Mouse (Mus musculus) heart, embryonic 10.5 days (tissue): ENCODE measurements around the gene 1700003E16Rik. TPM values are rescaled to one million over a fixed set of nuclear protein-coding genes. Genes with fewer than 3 reads are reported as not detected.

Experiments used
- DNase-seq: peaks from one replicate; pipeline ENCODE4 v3.0.0-alpha.2; 2017; ENCODE audit warnings: low spot score
- H3K27ac ChIP-seq: fragments of 300-500 bp; sonication (generic); 2 replicates; pipeline ENCODE4 v1.5.1; 2016; ENCODE audit warnings: mild to moderate bottlenecking
- H3K27me3 ChIP-seq: fragments of 300-500 bp; sonication (generic); 2 replicates; pipeline ENCODE4 v1.6.1; 2016; ENCODE audit warnings: mild to moderate bottlenecking; ENCODE audit not compliant: poor library complexity, insufficient read depth, severe bottlenecking
- H3K36me3 ChIP-seq: fragments of 300-500 bp; sonication (generic); 2 replicates; pipeline ENCODE4 v1.6.1; 2016; ENCODE audit warnings: mild to moderate bottlenecking, moderate library complexity
- H3K4me1 ChIP-seq: fragments of 300-500 bp; sonication (generic); 2 replicates; pipeline ENCODE4 v1.6.1; 2016; ENCODE audit warnings: mild to moderate bottlenecking
- H3K4me3 ChIP-seq: fragments of 300-500 bp; sonication (generic); 2 replicates; pipeline ENCODE4 v1.5.1; 2016; ENCODE audit warnings: mild to moderate bottlenecking, moderate library complexity
- H3K9me3 ChIP-seq: fragments of 300-500 bp; sonication (generic); 2 replicates; pipeline ENCODE4 v1.6.1; 2016; ENCODE audit warnings: mild to moderate bottlenecking, moderate library complexity
- WGBS: fragments of 180-500 bp; shearing (Covaris S2); methylation state at CpG from one replicate; pipeline ENCODE4 v1.1.7; 2016; 5-methylcytosine and 5-hydroxymethylcytosine counted together
- polyA plus RNA-seq: library from polyadenylated mRNA; unstranded; fragments of >200 nt; fragmentation: Nextera tagmentation; extraction: Ambion mirVana; gene quantifications from 2 replicates; pipeline ENCODE4 v1.2.1, GENCODE M21; 2016

1700003E16Rik gene
- 0.23 and 0.50 TPM in 2 replicates for polyA plus RNA-seq

DNA sequence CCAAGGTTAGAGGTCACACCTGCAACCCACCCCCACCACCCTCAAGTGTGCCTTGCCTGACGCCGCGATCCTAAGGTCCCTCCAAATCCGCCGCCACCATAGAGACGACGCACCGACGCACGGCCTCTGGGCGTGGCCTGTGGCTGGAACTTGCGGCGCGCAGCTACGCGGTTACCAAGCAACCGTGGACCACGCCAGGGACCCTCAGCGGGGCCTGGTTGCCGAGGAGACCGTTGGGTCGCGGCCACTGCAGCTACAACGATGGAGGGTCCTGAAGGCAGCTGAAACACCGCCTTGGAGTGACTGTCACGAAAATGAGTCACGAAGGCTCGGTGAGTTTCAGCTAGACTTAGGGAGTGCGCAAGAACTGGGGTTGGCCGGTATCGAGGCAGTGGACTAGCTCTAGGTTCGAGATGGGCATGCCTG, at the start of gene 1700003E16Rik, which contains the start of gene Wdr54:
Gene 1700003E16Rik (plus strand): TSS at position 146 of the 426 bp plus-strand sequence.
Gene Wdr54 (minus strand): TSS at position 139 of the 426 bp plus-strand sequence.
- Histone ChIP-seq H3K4me1 (peaks cover 27% of the 10 kb centered on the region), H3K4me3 (peak within 1 kb of the TSS; percentile 68), H3K9me3 (no peaks in the 10 kb centered on the region), H3K27ac (peak within 1 kb of the TSS; percentile 65), H3K27me3 (peaks cover 39% of the 10 kb centered on the region), H3K36me3 (peaks cover 12% of the 10 kb centered on the region; the same call in 1 of the 2 replicates)
- 2% methylated on average over 32 of the region's 32 CpGs for WGBS
- DNase-seq = peak; percentile 93

DNA sequence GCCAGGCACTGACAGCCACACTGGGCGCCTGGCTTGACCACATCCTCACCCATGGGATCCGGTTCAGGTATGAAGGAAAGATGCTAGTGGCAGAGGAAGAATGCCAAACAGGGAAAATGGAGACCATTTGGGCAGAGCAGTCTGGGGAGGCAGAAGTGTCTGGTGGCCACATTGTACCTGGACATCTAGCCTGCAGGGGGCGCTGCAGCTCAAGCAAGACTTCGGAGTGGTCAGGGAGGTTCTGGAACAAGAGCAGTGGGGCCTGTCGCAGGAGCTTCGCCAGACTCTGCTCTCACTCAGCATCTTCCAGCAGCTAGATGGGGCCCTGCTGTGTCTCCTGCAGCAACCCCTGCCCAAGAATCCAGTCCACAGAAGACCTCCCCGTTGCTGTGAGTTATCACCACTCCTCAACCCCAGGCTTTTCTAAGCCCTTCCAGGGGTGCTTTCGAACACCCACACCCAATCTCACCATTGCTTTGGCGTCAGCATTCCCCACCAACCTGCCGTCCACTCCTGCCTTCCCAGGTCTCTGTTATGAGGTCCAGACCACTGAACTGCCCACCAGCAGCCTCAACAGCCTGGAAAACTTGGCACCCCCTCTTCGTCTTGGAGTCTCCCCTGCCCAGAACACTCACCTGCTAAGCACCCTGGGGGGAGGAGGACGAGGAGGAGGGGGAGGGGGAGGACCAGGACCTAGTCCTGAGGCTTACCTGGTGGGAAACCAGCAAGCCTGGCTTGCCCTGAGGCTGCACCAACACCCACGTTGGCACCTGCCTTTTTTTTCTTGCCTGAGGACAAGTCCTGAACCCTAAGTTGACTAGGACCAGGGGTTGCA, 48.4 kb upstream of the 1700003E16Rik start:
- H3K9me3 ChIP-seq = no peaks in the 10 kb centered on the region
- 32% methylated on average over 13 of the region's 13 CpGs for WGBS
- peaks cover 20% of the 10 kb centered on the region for H3K36me3 ChIP-seq
- peak overlapping the region; percentile 97 for H3K4me3 ChIP-seq
- peaks cover 9% of the 10 kb centered on the region; the same call in 1 of the 2 replicates for H3K27me3 ChIP-seq
- peaks cover 29% of the 10 kb centered on the region for H3K4me1 ChIP-seq
- peak; percentile 93 for DNase-seq
- H3K27ac ChIP-seq = peak overlapping the region; percentile 98

DNA sequence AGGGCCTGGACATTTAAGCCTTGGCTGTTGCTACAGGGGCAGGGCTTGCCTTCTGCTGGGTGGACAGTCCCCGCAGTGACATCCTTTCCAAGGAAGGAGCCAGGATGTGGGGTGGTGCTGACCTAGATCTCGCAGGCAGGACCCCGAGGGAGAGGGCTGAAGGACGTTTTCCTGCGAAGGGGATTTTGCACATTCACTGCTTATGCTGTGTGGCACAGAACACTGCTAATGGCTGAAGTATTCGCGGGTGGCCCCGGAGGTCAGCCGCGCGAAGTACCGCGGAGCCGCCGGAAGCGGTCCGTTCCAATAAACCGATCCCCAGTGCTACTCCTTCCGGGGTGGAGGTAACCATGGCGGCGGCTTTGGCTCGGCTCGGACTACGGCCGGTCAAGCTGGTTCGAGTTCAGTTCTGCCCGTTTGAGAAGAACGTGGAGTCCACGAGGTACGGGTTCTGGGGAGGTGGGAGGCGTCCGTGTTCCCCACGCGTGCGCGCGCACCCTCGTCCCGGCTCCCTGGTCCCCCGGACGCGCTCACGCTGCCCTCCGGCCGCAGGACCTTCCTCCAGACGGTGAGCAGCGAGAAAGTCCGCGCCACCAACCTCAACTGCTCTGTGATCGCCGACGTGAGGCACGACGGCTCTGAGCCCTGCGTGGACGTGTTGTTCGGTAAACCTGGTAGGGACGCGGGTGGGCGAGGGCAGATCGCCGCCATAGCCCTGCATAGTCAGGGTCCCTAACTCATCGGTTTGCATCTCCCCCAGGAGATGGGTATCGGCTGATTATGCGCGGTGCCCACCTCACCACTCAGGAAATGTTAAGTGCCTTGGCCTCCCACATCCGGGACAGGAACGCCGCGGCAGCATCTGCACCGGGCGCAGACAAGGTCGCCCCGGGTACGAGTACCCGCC, 47.2 kb upstream of the 1700003E16Rik start, which contains the start of gene Mrpl53:
Gene Mrpl53 (plus strand): TSS at position 279 of the 907 bp plus-strand sequence.
- Histone ChIP-seq H3K27ac (peak within 1 kb of the TSS; percentile 98), H3K36me3 (peaks cover 20% of the 10 kb centered on the region), H3K4me1 (peaks cover 21% of the 10 kb centered on the region), H3K27me3 (no peaks in the 10 kb centered on the region), H3K4me3 (peak within 1 kb of the TSS; percentile 97), H3K9me3 (no peaks in the 10 kb centered on the region)
- peak; percentile 93 for DNase-seq
- WGBS = under 1% methylated on average over 76 of the region's 76 CpGs

- 80% methylated on average over 4 of the region's 4 CpGs for WGBS
- no peak overlapping the region for H3K27ac ChIP-seq
Measured at GRCm38 (mm10) chr6:83111510-83112136, 44.6 kb upstream of the 1700003E16Rik start.

GRCm38 (mm10) chr6:83115011-83115671, 41.1 kb upstream of the 1700003E16Rik start, which contains the start of gene Mogs:
Gene Mogs (plus strand): TSS chr6:83115496.
- H3K9me3 ChIP-seq = no peaks in the 10 kb centered on the region
- WGBS = 1% methylated on average over 57 of the region's 58 CpGs
- H3K4me3 ChIP-seq = peak within 1 kb of the TSS; percentile 92
- H3K4me1 ChIP-seq = peaks cover 38% of the 10 kb centered on the region
- no peaks in the 10 kb centered on the region for H3K27me3 ChIP-seq
- H3K27ac ChIP-seq = peak within 1 kb of the TSS; percentile 89
- peaks cover 38% of the 10 kb centered on the region for H3K36me3 ChIP-seq
- DNase-seq = peak; percentile 97

More at GRCm38 (mm10) chr6:83111510-83112136, 44.6 kb upstream of the 1700003E16Rik start:
- Histone ChIP-seq H3K36me3 (peaks cover 17% of the 10 kb centered on the region), H3K9me3 (no peaks in the 10 kb centered on the region), H3K27me3 (no peaks in the 10 kb centered on the region), H3K4me1 (peaks cover 35% of the 10 kb centered on the region), H3K4me3 (no peak overlapping the region)
- no peak for DNase-seq

DNA sequence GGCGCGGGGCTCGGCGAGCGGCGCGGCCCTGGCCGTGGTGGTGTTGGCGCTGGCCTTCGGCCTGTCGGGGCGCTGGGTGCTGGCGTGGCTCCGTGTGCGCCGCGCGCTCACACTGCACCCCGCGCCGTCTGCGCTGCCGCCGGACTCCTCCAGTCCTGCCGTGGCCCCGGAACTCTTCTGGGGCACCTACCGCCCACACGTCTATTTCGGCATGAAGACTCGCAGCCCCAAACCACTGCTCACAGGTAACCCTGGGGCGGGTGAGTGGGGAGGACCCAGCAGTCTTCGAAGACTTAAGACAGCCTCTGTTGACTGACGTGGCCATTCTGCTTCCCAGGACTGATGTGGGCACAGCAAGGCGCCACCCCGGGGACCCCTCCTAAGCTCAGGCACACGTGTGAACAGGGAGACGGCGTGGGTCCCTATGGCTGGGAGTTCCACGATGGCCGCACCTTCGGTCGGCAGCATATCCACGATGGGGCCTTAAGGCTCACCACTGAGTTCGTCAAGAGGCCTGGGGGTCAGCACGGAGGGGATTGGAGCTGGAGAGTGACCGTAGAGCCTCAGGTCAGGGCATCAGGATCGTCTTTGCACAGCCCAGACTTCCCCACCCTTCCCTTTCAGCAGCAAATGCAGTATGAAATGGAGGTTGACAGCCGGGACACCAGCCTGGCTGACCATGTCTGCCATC, 40.4 kb upstream of the 1700003E16Rik start:
- Histone ChIP-seq H3K27ac (peak overlapping the region; percentile 89), H3K4me3 (peak overlapping the region; percentile 92), H3K4me1 (peaks cover 44% of the 10 kb centered on the region), H3K27me3 (no peaks in the 10 kb centered on the region), H3K9me3 (no peaks in the 10 kb centered on the region), H3K36me3 (peaks cover 32% of the 10 kb centered on the region)
- 3% methylated on average over 46 of the region's 48 CpGs for WGBS
- no peak for DNase-seq

DNA sequence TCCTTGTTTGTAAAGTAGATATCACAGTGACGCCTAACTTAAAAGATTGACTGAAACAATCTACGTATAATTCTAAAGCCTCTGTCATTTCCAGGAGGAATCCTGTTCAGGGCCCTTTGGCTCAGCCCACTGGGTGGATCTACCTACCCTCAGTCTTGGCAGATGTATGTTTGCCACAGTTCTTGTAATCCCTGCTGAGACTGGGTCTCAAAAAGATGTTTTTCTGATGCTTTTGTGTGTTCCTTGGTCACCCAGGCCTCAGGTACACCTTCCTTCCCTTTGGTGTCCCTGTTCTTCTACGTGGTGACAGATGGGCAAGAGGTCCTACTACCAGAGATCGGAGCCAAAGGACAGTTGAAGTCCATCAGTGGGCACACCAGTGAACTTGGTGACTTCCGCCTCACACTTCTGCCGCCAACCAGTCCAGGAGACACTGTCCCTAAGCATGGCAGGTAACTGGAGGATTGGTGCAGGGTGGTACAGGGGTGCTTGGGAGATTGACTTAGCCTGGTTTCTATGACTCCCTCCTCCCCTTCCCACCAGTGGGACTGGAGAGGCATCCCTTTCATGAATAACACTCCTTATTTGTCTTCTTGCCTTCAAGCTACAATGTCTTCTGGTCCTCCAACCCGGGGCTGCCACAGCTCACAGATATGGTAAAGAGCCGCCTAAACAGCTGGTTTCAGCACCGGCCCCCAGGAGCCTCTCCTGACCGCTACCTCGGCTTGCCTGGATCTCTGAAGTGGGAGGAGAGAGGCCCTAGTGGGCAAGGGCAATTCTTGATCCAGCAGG, 39.6 kb upstream of the 1700003E16Rik start:
- peaks cover 30% of the 10 kb centered on the region for H3K36me3 ChIP-seq
- H3K4me1 ChIP-seq = peaks cover 43% of the 10 kb centered on the region
- peak overlapping the region; percentile 89 for H3K27ac ChIP-seq
- H3K27me3 ChIP-seq = no peaks in the 10 kb centered on the region
- peak overlapping the region; percentile 92 for H3K4me3 ChIP-seq
- no peaks in the 10 kb centered on the region for H3K9me3 ChIP-seq
- WGBS = 76% methylated on average over 11 of the region's 11 CpGs
- no peak for DNase-seq

GRCm38 (mm10) chr6:83117165-83117438, 39.1 kb upstream of the 1700003E16Rik start:
- no peaks in the 10 kb centered on the region for H3K9me3 ChIP-seq
- 0 out of 2 replicates have a peak overlapping the region, but pooled peaks have one; percentile 92 for H3K4me3 ChIP-seq
- no peaks in the 10 kb centered on the region for H3K27me3 ChIP-seq
- no peak overlapping the region for H3K27ac ChIP-seq
- H3K36me3 ChIP-seq = peaks cover 30% of the 10 kb centered on the region
- 81% methylated on average over 4 of the region's 4 CpGs for WGBS
- DNase-seq = no peak
- peaks cover 45% of the 10 kb centered on the region for H3K4me1 ChIP-seq

DNA sequence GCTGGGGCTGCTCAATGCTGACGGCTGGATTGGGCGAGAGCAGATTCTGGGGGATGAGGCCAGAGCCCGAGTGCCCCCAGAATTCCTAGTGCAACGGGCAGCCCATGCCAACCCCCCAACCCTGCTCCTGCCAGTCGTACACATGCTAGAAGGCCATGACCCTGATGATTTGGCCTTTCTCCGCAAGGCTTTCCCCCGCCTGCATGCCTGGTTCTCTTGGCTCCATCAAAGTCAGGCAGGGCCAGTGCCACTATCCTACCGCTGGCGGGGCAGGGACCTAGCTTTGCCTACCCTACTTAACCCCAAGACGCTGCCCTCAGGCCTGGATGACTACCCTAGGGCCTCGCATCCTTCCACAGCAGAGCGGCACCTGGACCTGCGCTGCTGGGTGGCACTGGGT, 38.6 kb upstream of the 1700003E16Rik start:
- WGBS = 92% methylated on average over 13 of the region's 13 CpGs
- H3K27ac ChIP-seq = no peak overlapping the region
- no peaks in the 10 kb centered on the region for H3K27me3 ChIP-seq

GRCm38 (mm10) chr6:83118369-83118768, 37.8 kb upstream of the 1700003E16Rik start:
- no peak for DNase-seq
- H3K36me3 ChIP-seq = peaks cover 30% of the 10 kb centered on the region
- H3K9me3 ChIP-seq = no peaks in the 10 kb centered on the region
- no peaks in the 10 kb centered on the region for H3K27me3 ChIP-seq
- WGBS = 88% methylated on average over 11 of the region's 11 CpGs
- H3K4me3 ChIP-seq = no peak overlapping the region
- no peak overlapping the region for H3K27ac ChIP-seq
- H3K4me1 ChIP-seq = peaks cover 56% of the 10 kb centered on the region

More for the DNA sequence above, 38.6 kb upstream of the 1700003E16Rik start:
- H3K4me1 ChIP-seq = peaks cover 50% of the 10 kb centered on the region
- no peak for DNase-seq
- no peaks in the 10 kb centered on the region for H3K9me3 ChIP-seq
- peaks cover 30% of the 10 kb centered on the region for H3K36me3 ChIP-seq
- H3K4me3 ChIP-seq = no peak overlapping the region
